Mouse (Mus musculus) cerebellum, adult 9-11 months (tissue): ENCODE results near the gene Gm8773.
A peak's percentile ranks its signal among the peaks of the same experiment; 100 is the strongest.

ENCODE experiments used
- DNase-seq: peaks from one replicate; pipeline ENCODE4 v3.0.0; 2022

The Gm8773 gene

GRCm38 (mm10) chr5:5573749-5574317, at the start of gene Gm8773:
Gm8773 (plus strand) TSS chr5:5573799.
- DNase-seq: no peak

GRCm38 (mm10) chr5:5533656-5534420, 39.8 kb upstream of the Gm8773 start:
- no peak for DNase-seq

- DNase-seq: no peak
Measured at GRCm38 (mm10) chr5:5536131-5536530, 37.5 kb upstream of the Gm8773 start.

GRCm38 (mm10) chr5:5539771-5540170, 33.8 kb upstream of the Gm8773 start:
- DNase-seq: no peak

GRCm38 (mm10) chr5:5540385-5540784, 33.2 kb upstream of the Gm8773 start:
- DNase-seq: no peak

- no peak for DNase-seq
Measured at GRCm38 (mm10) chr5:5551110-5551509, 22.5 kb upstream of the Gm8773 start.

GRCm38 (mm10) chr5:5559079-5559740, 14.4 kb upstream of the Gm8773 start, which contains the start of gene Gtpbp10:
Gtpbp10 (minus strand) TSS chr5:5559538.
- DNase-seq: peak; percentile 88

- DNase-seq: no peak
Measured at GRCm38 (mm10) chr5:5559798-5560197, 13.8 kb upstream of the Gm8773 start.

- DNase-seq: no peak
Measured at GRCm38 (mm10) chr5:5561041-5561706, 12.4 kb upstream of the Gm8773 start.

- DNase-seq: no peak
Measured at GRCm38 (mm10) chr5:5562435-5562834, 11.2 kb upstream of the Gm8773 start.

- DNase-seq: no peak
Measured at GRCm38 (mm10) chr5:5587686-5588085, 14.1 kb downstream of the Gm8773 start.

GRCm38 (mm10) chr5:5610540-5610939, 36.9 kb downstream of the Gm8773 start:
- peak; percentile 68 for DNase-seq

GRCm38 (mm10) chr5:5618329-5618728, 44.7 kb downstream of the Gm8773 start:
- DNase-seq: no peak

GRCm38 (mm10) chr5:5625491-5625890, 51.9 kb downstream of the Gm8773 start:
- DNase-seq: no peak
